Mouse (Mus musculus): Measurements from ENCODE around the gene Dst. TPM values are rescaled to one million over a fixed set of nuclear protein-coding genes. Genes with fewer than 3 reads are reported as not detected.

Gene Dst
- polyA plus RNA-seq, 1 experiment from 2014 or later: 5.9 TPM

- H3K79me2 ChIP-seq (ENCODE audit: inconsistent target): no peaks in the 10 kb centered on the region
- H3K27ac ChIP-seq: no peak overlapping the region
- no peak overlapping the region for H3K4me3 ChIP-seq (ENCODE audit: inconsistent target)
- WGBS (ENCODE audit: missing documents): 95% methylated on average over 6 of the region's 6 CpGs
- no peaks in the 10 kb centered on the region for H3K36me3 ChIP-seq (ENCODE audit: inconsistent target)
These were observed 169.9 kb downstream of the Dst start for GRCm38 (mm10) chr1:34077941-34078340.

- WGBS (ENCODE audit: missing documents): 95% methylated on average over 3 of the region's 3 CpGs
- H3K4me3 ChIP-seq (ENCODE audit: inconsistent target): no peak overlapping the region
- no peaks in the 10 kb centered on the region for H3K36me3 ChIP-seq (ENCODE audit: inconsistent target)
- no peaks in the 10 kb centered on the region for H3K79me2 ChIP-seq (ENCODE audit: inconsistent target)
- H3K27ac ChIP-seq: no peak overlapping the region
These were observed 181.0 kb downstream of the Dst start for GRCm38 (mm10) chr1:34089011-34089410.

DNA sequence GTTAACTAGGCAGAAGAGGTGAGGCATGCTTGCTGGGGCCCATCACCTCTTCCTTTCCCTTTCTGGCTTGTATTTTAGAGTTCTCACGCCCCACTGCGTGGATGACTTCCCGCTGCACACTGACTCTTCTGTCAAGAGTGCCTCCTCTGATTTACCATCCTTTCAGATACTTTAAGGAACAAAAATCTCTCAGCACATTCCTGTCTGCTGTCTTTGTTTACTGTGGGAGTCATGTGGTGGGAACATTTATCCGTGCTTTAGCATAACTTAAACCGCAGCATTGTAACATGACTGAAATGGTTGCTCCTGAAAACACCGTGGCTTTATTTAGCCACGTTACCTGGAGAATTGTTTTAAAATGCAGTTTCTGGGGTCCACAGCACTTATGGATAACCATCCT, 182.7 kb downstream of the Dst start:
- Histone ChIP-seq H3K79me2 (ENCODE audit: inconsistent target) (no peaks in the 10 kb centered on the region), H3K36me3 (ENCODE audit: inconsistent target) (no peaks in the 10 kb centered on the region), H3K4me3 (ENCODE audit: inconsistent target) (no peak overlapping the region), H3K27ac (no peak overlapping the region)
- 96% methylated on average over 7 of the region's 7 CpGs for WGBS (ENCODE audit: missing documents)

- no peak overlapping the region for H3K4me3 ChIP-seq (ENCODE audit: inconsistent target)
- no peaks in the 10 kb centered on the region for H3K79me2 ChIP-seq (ENCODE audit: inconsistent target)
- H3K27ac ChIP-seq: no peak overlapping the region
- no peaks in the 10 kb centered on the region for H3K36me3 ChIP-seq (ENCODE audit: inconsistent target)
- WGBS (ENCODE audit: missing documents): 97% methylated on average over 7 of the region's 7 CpGs
These were observed 185.6 kb downstream of the Dst start for GRCm38 (mm10) chr1:34093652-34094051.

GRCm38 (mm10) chr1:34094301-34094700, 186.3 kb downstream of the Dst start:
- Histone ChIP-seq H3K27ac (no peak overlapping the region), H3K79me2 (ENCODE audit: inconsistent target) (no peaks in the 10 kb centered on the region), H3K4me3 (ENCODE audit: inconsistent target) (no peak overlapping the region), H3K36me3 (ENCODE audit: inconsistent target) (no peaks in the 10 kb centered on the region)
- WGBS (ENCODE audit: missing documents): 81% methylated on average over 5 of the region's 5 CpGs

DNA sequence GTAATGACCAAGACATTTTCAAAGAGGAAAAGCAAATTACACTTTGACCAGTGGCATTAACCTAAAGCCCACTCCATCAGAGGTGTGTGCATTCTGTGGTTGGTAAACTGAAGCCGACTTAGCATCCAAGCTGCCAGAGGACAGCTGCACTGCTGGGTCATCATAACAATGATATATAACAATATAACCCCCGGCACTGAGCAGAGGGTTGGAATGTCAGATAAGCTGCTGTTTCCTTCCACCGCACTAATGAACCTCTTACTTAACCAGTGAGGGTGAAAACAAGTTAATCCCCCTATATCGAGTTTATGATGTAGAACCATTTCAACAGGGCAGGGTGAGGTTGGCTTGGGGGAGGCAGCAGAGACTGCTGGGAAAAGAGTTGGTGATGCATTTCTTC, 187.1 kb downstream of the Dst start:
- H3K36me3 ChIP-seq (ENCODE audit: inconsistent target): no peaks in the 10 kb centered on the region
- H3K79me2 ChIP-seq (ENCODE audit: inconsistent target): no peaks in the 10 kb centered on the region
- WGBS (ENCODE audit: missing documents): 70% methylated on average over 4 of the region's 4 CpGs
- H3K4me3 ChIP-seq (ENCODE audit: inconsistent target): no peak overlapping the region
- H3K27ac ChIP-seq: no peak overlapping the region

DNA sequence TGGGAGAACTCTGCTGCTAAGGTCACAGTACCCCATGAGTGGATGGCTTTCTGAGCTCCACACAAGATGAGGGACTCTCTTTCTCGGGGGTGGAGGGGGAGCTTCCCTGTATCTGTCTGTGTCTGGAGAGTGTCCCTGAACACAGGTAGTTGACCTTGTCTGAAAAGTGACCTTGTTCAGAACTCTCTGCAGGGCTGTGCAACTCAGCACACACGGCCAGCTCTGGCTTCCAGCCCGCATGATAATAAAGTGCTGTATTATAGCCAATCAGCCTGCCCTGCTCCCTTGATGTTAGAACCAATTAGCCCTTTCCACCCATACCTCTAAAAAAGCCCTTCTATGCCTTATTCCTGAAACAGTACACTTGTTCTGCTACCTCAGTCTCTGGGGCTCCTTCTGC, 188.9 kb downstream of the Dst start:
- Histone ChIP-seq H3K36me3 (ENCODE audit: inconsistent target) (no peaks in the 10 kb centered on the region), H3K27ac (no peak overlapping the region), H3K4me3 (ENCODE audit: inconsistent target) (no peak overlapping the region), H3K79me2 (ENCODE audit: inconsistent target) (no peaks in the 10 kb centered on the region)
- 88% methylated on average over 3 of the region's 3 CpGs for WGBS (ENCODE audit: missing documents)

DNA sequence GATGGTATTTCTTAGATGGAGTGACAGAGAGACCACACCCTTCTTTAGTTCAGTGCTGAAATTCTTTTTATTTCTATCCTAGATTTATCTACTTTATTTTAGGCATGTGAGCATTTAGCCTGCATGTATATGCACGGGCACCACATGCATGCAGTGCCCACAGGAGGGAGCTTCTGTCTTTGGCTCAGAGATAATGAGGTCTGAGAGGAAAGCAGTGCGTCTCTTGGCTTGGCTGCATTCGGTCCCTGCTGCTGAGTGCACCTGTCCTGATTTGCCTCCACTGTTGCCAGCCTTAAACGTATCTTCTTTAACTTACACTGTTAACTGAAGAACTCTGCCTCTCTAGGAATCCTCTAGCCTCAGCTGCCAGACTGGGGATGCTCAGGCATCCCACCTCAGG, 189.6 kb downstream of the Dst start:
- Histone ChIP-seq H3K4me3 (ENCODE audit: inconsistent target) (no peak overlapping the region), H3K27ac (no peak overlapping the region), H3K79me2 (ENCODE audit: inconsistent target) (no peaks in the 10 kb centered on the region), H3K36me3 (ENCODE audit: inconsistent target) (no peaks in the 10 kb centered on the region)
- 82% methylated on average over 4 of the region's 4 CpGs for WGBS (ENCODE audit: missing documents)

GRCm38 (mm10) chr1:34099439-34099838, 191.4 kb downstream of the Dst start:
- WGBS (ENCODE audit: missing documents): 88% methylated on average over 3 of the region's 3 CpGs
- H3K36me3 ChIP-seq (ENCODE audit: inconsistent target): no peaks in the 10 kb centered on the region
- H3K4me3 ChIP-seq (ENCODE audit: inconsistent target): no peak overlapping the region
- no peak overlapping the region for H3K27ac ChIP-seq
- H3K79me2 ChIP-seq (ENCODE audit: inconsistent target): no peaks in the 10 kb centered on the region

DNA sequence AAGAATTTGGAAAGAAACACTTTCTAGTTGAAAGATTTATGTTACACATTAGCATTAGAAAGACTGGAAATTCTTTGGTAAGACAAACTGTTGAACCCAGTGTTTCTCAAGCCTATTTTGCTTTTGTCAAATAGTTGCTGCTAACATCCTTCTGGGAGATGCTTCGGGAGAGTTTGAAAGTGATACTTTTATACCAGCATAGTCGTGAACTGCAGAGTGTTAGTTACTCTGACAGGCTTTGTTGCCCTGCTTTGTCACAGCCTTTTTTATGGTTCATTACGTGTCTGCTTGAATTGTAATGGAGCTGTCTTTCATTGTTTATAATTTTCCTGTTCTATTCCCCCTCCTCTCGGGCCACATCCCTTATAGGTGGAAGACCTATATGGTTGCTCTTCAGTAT, 192.4 kb downstream of the Dst start:
- Histone ChIP-seq H3K4me3 (ENCODE audit: inconsistent target) (no peak overlapping the region), H3K27ac (no peak overlapping the region), H3K36me3 (ENCODE audit: inconsistent target) (no peaks in the 10 kb centered on the region), H3K79me2 (ENCODE audit: inconsistent target) (no peaks in the 10 kb centered on the region)
- 85% methylated on average over 4 of the region's 4 CpGs for WGBS (ENCODE audit: missing documents)

DNA sequence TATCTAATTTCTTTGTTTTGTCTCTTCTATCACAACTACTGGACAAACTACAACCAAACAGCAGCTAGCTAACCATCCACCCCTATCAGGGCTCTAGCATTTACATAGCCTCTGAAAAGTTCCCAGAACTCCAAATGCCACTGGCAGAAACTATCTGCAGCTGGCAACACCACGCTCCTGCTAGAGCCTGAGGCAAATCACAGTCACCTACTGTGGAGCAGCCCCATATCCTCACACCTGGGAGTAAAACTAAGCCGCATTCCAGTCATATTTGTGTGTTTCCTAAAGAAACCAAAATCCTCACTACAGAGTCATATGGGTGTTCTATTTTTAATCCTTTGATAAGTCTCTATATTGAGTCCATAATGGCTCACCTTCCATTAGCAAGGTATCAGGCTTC, 194.6 kb downstream of the Dst start:
- H3K27ac ChIP-seq: no peak overlapping the region
- whole genome bisulfite sequencing (ENCODE audit: missing documents): 91% methylated on average over 2 of the region's 2 CpGs
- H3K4me3 ChIP-seq (ENCODE audit: inconsistent target): no peak overlapping the region
- no peaks in the 10 kb centered on the region for H3K36me3 ChIP-seq (ENCODE audit: inconsistent target)
- H3K79me2 ChIP-seq (ENCODE audit: inconsistent target): no peaks in the 10 kb centered on the region

DNA sequence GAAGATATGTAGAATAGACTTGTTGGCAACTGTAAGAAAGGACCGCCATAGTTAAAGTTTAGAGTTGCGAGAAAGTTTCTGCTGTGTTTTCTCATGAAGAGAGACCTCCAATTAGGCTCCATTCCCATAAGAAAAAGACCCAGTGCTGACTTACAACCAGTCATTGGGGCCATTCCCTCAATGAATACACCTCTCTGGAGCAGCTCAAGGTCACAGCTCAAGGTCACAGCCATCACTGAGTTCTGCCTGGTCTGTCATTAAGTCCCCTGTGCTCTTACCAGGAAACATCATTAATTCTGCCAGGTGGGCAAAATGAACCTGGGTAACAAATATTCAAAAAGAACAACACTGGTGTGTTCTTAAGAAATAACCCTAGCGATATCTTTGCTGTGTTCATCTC, 195.2 kb downstream of the Dst start:
- H3K79me2 ChIP-seq (ENCODE audit: inconsistent target): no peaks in the 10 kb centered on the region
- 96% methylated on average over 3 of the region's 3 CpGs for WGBS (ENCODE audit: missing documents)
- no peak overlapping the region for H3K4me3 ChIP-seq (ENCODE audit: inconsistent target)
- H3K36me3 ChIP-seq (ENCODE audit: inconsistent target): no peaks in the 10 kb centered on the region
- H3K27ac ChIP-seq: no peak overlapping the region

DNA sequence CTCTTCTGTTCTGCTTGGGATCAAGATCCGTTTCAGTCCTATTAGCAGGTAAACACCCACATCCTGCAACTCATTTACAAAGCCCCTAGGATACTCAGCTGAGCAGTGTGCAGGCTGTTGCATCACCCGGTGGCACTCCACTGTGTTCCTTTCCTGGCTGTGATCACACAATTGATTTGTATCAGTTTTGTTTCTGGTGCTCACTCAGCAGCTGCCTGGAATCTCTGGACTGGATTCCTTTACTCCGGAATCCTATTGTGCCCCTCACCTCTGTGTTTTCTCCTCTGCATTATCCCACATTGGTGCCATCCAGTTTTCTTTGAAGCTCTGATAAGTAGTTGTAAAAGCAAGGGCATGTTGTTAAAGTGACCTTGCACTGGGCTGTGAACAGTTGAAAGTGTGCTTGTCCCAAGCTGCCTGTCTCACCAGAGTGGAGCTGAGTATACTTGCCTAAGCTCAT, 195.7 kb downstream of the Dst start:
- no peak overlapping the region for H3K27ac ChIP-seq

GRCm38 (mm10) chr1:34104846-34105245, 196.8 kb downstream of the Dst start:
- WGBS (ENCODE audit: missing documents): 92% methylated on average over 8 of the region's 8 CpGs
- no peak overlapping the region for H3K27ac ChIP-seq
- H3K79me2 ChIP-seq (ENCODE audit: inconsistent target): no peaks in the 10 kb centered on the region
- no peak overlapping the region for H3K4me3 ChIP-seq (ENCODE audit: inconsistent target)
- H3K36me3 ChIP-seq (ENCODE audit: inconsistent target): no peaks in the 10 kb centered on the region

More for the DNA sequence above, 195.7 kb downstream of the Dst start:
- no peaks in the 10 kb centered on the region for H3K79me2 ChIP-seq (ENCODE audit: inconsistent target)
- no peaks in the 10 kb centered on the region for H3K36me3 ChIP-seq (ENCODE audit: inconsistent target)
- H3K4me3 ChIP-seq (ENCODE audit: inconsistent target): no peak overlapping the region
- WGBS (ENCODE audit: missing documents): 68% methylated on average over 3 of the region's 3 CpGs

DNA sequence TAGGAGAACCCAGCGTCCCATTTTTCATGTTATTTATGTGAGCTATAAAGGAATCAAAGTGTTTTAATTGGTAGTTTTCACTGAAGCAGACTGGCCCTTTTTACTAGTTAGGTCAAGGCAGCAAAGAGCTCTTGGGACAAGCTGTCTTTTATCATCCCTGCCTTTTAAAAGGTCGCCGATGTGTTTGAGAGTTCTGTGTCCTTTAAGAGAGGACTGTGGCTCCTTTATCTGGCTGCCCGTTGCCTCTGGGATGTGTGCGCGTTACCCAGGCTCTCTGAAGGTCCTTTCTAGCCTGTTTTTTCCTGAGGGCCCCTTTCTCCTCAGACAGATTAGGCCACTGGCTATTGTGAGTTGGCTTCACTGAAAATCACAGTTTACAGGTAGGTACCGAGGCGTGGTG, 198.6 kb downstream of the Dst start:
- H3K4me3 ChIP-seq (ENCODE audit: inconsistent target): no peak overlapping the region
- 91% methylated on average over 8 of the region's 8 CpGs for WGBS (ENCODE audit: missing documents)
- no peak overlapping the region for H3K27ac ChIP-seq
- no peaks in the 10 kb centered on the region for H3K79me2 ChIP-seq (ENCODE audit: inconsistent target)
- H3K36me3 ChIP-seq (ENCODE audit: inconsistent target): no peaks in the 10 kb centered on the region

DNA sequence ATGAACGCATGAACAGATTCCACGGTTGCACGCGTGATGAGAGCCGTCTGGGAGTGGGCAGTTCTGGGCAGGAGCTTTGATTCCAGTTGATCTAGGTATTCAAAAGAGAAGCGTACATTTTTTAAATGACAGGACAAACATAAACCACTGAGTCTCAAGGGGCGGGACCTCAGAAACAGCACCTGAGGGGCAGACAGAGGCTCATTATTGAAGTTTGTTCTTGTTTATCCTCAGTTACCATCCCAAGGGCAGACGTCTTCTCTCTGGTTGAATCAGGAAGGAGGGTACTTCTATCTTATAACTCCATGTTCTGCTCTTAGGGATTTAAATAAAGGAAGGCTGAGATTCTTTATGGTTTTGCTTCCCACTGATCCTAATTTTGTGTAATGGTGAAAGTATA, 199.1 kb downstream of the Dst start:
- no peaks in the 10 kb centered on the region for H3K36me3 ChIP-seq (ENCODE audit: inconsistent target)

More for the DNA sequence above, 199.1 kb downstream of the Dst start:
- H3K27ac ChIP-seq: no peak overlapping the region
- H3K4me3 ChIP-seq (ENCODE audit: inconsistent target): no peak overlapping the region
- 95% methylated on average over 8 of the region's 8 CpGs for WGBS (ENCODE audit: missing documents)
- H3K79me2 ChIP-seq (ENCODE audit: inconsistent target): no peaks in the 10 kb centered on the region

Measured in macrophage (primary cell).